Mouse (Mus musculus) heart, postnatal 0 days (tissue): ENCODE results near the gene Dusp11. TPM values are rescaled to one million over a fixed set of nuclear protein-coding genes. Genes with fewer than 3 reads are reported as not detected.
A peak's percentile ranks its signal among the peaks of the same experiment; 100 is the strongest.
"Not testable (repeated sequence)": the region's sequence is repeated elsewhere in the genome, so short reads cannot be mapped to it uniquely, and the experiment has no call there.

Experiments
- ATAC-seq: fragments of 200-750 bp; cut with Nextera tagmentation; 2 replicates; pipeline ENCODE4 v1.8.0; 2017; ENCODE audit warnings: low read depth, moderate number of reproducible peaks, moderate library complexity; ENCODE audit not compliant: insufficient read depth
- DNase-seq: peaks from one replicate; pipeline ENCODE4 v3.0.0-alpha.2; 2016; ENCODE audit warnings: low spot score
- H3K27ac ChIP-seq: fragments of 300-500 bp; sonication (generic); 2 replicates; pipeline ENCODE4 v1.5.1; 2014; ENCODE audit warnings: low read depth, mild to moderate bottlenecking
- H3K27me3 ChIP-seq: fragments of 300-500 bp; sonication (generic); 2 replicates; pipeline ENCODE4 v1.6.1; 2014; ENCODE audit warnings: low read length, mixed read lengths; ENCODE audit not compliant: control insufficient read depth, insufficient read depth
- H3K36me3 ChIP-seq: fragments of 300-500 bp; sonication (generic); replicated peaks from 2 replicates; pipeline ENCODE4 v1.6.1; 2014; ENCODE audit warnings: low read length, mixed read lengths; ENCODE audit not compliant: control insufficient read depth, insufficient read depth
- H3K4me1 ChIP-seq: fragments of 300-500 bp; sonication (generic); 2 replicates; pipeline ENCODE4 v1.6.1; 2014; ENCODE audit warnings: antibody characterized with exemption; ENCODE audit not compliant: control insufficient read depth, insufficient read depth
- H3K4me2 ChIP-seq: fragments of 300-500 bp; sonication (generic); 2 replicates; pipeline ENCODE4 v1.6.1; 2014; ENCODE audit warnings: low read depth, mild to moderate bottlenecking, low read length, moderate library complexity
- H3K4me3 ChIP-seq: fragments of 300-500 bp; sonication (generic); 2 replicates; pipeline ENCODE4 v1.5.1; 2014; ENCODE audit warnings: low read depth, low read length
- H3K9ac ChIP-seq: fragments of 300-500 bp; sonication (generic); replicated peaks from 2 replicates; pipeline ENCODE4 v1.6.1; 2014; ENCODE audit warnings: low read depth, low read length, mixed read lengths
- H3K9me3 ChIP-seq: fragments of 300-500 bp; sonication (generic); replicated peaks from 2 replicates; pipeline ENCODE4 v1.6.1; 2016; ENCODE audit warnings: low read length; ENCODE audit not compliant: control insufficient read depth
- CTCF ChIP-seq: IDR thresholded peaks from 2 replicates; pipeline ENCODE4 v1.5.1; 2016; ENCODE audit warnings: antibody characterized with exemption, control low read depth, low read depth
- WGBS: fragments of 180-500 bp; shearing (Covaris S2); extraction: QIAGEN DNeasy Blood & Tissue Kit; methylation state at CpG from one replicate; pipeline ENCODE4 v1.1.7; 2014; 5-methylcytosine and 5-hydroxymethylcytosine counted together
- polyA plus RNA-seq: library from polyadenylated mRNA; unstranded; fragments of >200 nt; fragmentation: Nextera tagmentation; extraction: Ambion mirVana; gene quantifications from 2 replicates; pipeline ENCODE4 v1.2.1, GENCODE M21; 2015
- total RNA-seq: library from RNA; depleted of rRNA; stranded (reverse); fragments of >200 nt; gene quantifications from 2 replicates; pipeline ENCODE4 v1.2.3, GENCODE M21; 2014; ENCODE audit warnings: low replicate concordance; rRNA removed

The Dusp11 gene
- total and polyA plus RNA-seq, 2 experiments from 2014 or later: 27.7 to 39.1 TPM

- ATAC-seq, H3K27ac ChIP-seq, H3K9me3 ChIP-seq, H3K4me3 ChIP-seq, H3K36me3 ChIP-seq, H3K4me2 ChIP-seq, H3K4me1 ChIP-seq, DNase-seq, H3K9ac ChIP-seq, H3K27me3 ChIP-seq: not testable (repeated sequence)
- TF ChIP-seq CTCF: peak; percentile 42
- WGBS: 68% methylated on average over 25 of the region's 25 CpGs
These were observed 66.3 kb downstream of the Dusp11 start for GRCm38 (mm10) chr6:85895061-85895648.

Other genes starting within 250 kb of the Dusp11 start
- gene Nat8f7, start 248.5 kb downstream of the Dusp11 start, total RNA-seq: not detected in 2 replicates
- not detected in 2 replicates for gene Nat8f7, start 248.5 kb downstream of the Dusp11 start, polyA plus RNA-seq
- not detected in 2 replicates for gene Nat8f3, start 195.9 kb downstream of the Dusp11 start, total RNA-seq
- 0.11 TPM in 1 of 2 replicates, not detected in the other for gene Nat8f3, start 195.9 kb downstream of the Dusp11 start, polyA plus RNA-seq
- gene Nat8f6, start 140.7 kb downstream of the Dusp11 start, total RNA-seq: not detected in 2 replicates
- not detected in 2 replicates for gene Nat8f6, start 140.7 kb downstream of the Dusp11 start, polyA plus RNA-seq
- not detected in 2 replicates for gene Nat8f5, start 140.7 kb downstream of the Dusp11 start, total RNA-seq
- not detected in 2 replicates for gene Nat8f5, start 140.7 kb downstream of the Dusp11 start, polyA plus RNA-seq
- not detected in 2 replicates for gene Nat8, start 129.6 kb downstream of the Dusp11 start, total RNA-seq
- gene Nat8, start 129.6 kb downstream of the Dusp11 start, polyA plus RNA-seq: not detected in 2 replicates
- gene Nat8f2, start 92.5 kb downstream of the Dusp11 start, total RNA-seq: not detected in 2 replicates
- not detected in 2 replicates for gene Nat8f2, start 92.5 kb downstream of the Dusp11 start, polyA plus RNA-seq
- 0.42 and 2.2 TPM in 2 replicates for gene Nat8f4, start 56.8 kb downstream of the Dusp11 start, total RNA-seq
- gene Nat8f4, start 56.8 kb downstream of the Dusp11 start, polyA plus RNA-seq: 1.4 and 1.7 TPM in 2 replicates
- 8.5 and 15.0 TPM in 2 replicates for gene Tprkb, start 49.8 kb downstream of the Dusp11 start, total RNA-seq
- 19.2 and 25.5 TPM in 2 replicates for gene Tprkb, start 49.8 kb downstream of the Dusp11 start, polyA plus RNA-seq
- gene Nat8f1, start 46.0 kb downstream of the Dusp11 start, total RNA-seq: 3.6 TPM in 2 replicates
- 5.6 and 7.4 TPM in 2 replicates for gene Nat8f1, start 46.0 kb downstream of the Dusp11 start, polyA plus RNA-seq
- gene Figla, start 54.5 kb upstream of the Dusp11 start, total RNA-seq: not detected in 2 replicates
- not detected in 2 replicates for gene Figla, start 54.5 kb upstream of the Dusp11 start, polyA plus RNA-seq
- gene Add2, start 67.0 kb upstream of the Dusp11 start, total RNA-seq: 1.2 and 2.6 TPM in 2 replicates
- 1.1 and 1.5 TPM in 2 replicates for gene Add2, start 67.0 kb upstream of the Dusp11 start, polyA plus RNA-seq
- gene Tgfa, start 233.6 kb upstream of the Dusp11 start, total RNA-seq: 7.2 and 13.1 TPM in 2 replicates
- 1.1 TPM in 2 replicates for gene Tgfa, start 233.6 kb upstream of the Dusp11 start, polyA plus RNA-seq